ENCODE assay signal across 8 mouse cellular contexts in genomic region chr17:43012718-43013117, GRCm38 (mm10). TPM values are rescaled to one million over a fixed set of nuclear protein-coding genes. Genes with fewer than 3 reads are reported as not detected.
A peak's percentile ranks its signal among the peaks of the same experiment; 100 is the strongest.
DNase-seq lines count a peak whose midpoint lies in the region; ATAC-seq and TF ChIP-seq lines count a peak whose summit lies in the region.

No protein-coding gene starts in this region.

- H3K27ac ChIP-seq in kidney, postnatal 0 days, result no peak overlapping the region
- no peak overlapping the region for H3K27ac ChIP-seq in thymus, adult 2 months (ENCODE audit: control insufficient read depth, insufficient read depth, low read length)

- H3K9ac ChIP-seq in kidney, postnatal 0 days (ENCODE audit: low read depth, low read length), result no peak overlapping the region

- no peak overlapping the region for H3K4me2 ChIP-seq in kidney, postnatal 0 days (ENCODE audit: low read length)

- 19% methylated on average over 6 of the region's 6 CpGs for WGBS in kidney, postnatal 0 days
- 26% methylated on average over 6 of the region's 6 CpGs for WGBS in thymus, adult 2 months

- no peak overlapping the region for H3K4me3 ChIP-seq in kidney, postnatal 0 days (replicated peaks; ENCODE audit: low read depth, low read length)
- no peak overlapping the region for H3K4me3 ChIP-seq in thymus, adult 2 months (ENCODE audit: control insufficient read depth, insufficient read depth, low read length)

- H3K36me3 ChIP-seq in kidney, postnatal 0 days (ENCODE audit: insufficient read depth, low read length), result no peaks in the 10 kb centered on the region
- H3K36me3 ChIP-seq in thymus, adult 2 months (ENCODE audit: control insufficient read depth, insufficient read depth, low read length), result no peaks in the 10 kb centered on the region

- TF ChIP-seq POLR2A in thymus, adult 2 months (IDR thresholded peaks at IDR 0.05; ENCODE audit: control insufficient read depth, extremely low read depth, insufficient read depth, low read length, poor library complexity), result no peak

- DNase-seq in gastrocnemius, adult 18-20 months (ENCODE audit: low spot score), result peak; percentile 54
- no peak for DNase-seq in gastrocnemius, postnatal 25 days
- peak; percentile 66 for DNase-seq in urinary bladder, postnatal 14 days (ENCODE audit: low spot score)
- DNase-seq in urinary bladder, adult 2 months (ENCODE audit: low spot score), result no peak
- peak; percentile 83 for DNase-seq in embryo, embryonic 10 days (ENCODE audit: low spot score)
- peak; percentile 86 for DNase-seq in kidney, postnatal 0 days (ENCODE audit: low spot score)
- peak; percentile 54 for DNase-seq in thymus, adult 2 months

- ATAC-seq in kidney, postnatal 0 days (replicated peaks; ENCODE audit: low FRiP score, low read depth), result no peak
- 0 out of 2 replicates have a peak, but pooled peaks have one; percentile 13 for ATAC-seq in megakaryocyte, adult 5-6 weeks (ENCODE audit: poor library complexity, severe bottlenecking)

- H3K9me3 ChIP-seq in kidney, postnatal 0 days (replicated peaks; ENCODE audit: low read length), result no peaks in the 10 kb centered on the region

- H3K4me1 ChIP-seq in kidney, postnatal 0 days (replicated peaks; ENCODE audit: insufficient read depth, low read length), result no peaks in the 10 kb centered on the region
- H3K4me1 ChIP-seq in thymus, adult 2 months (replicated peaks; ENCODE audit: control insufficient read depth, insufficient read depth, low read length), result no peaks in the 10 kb centered on the region

- TF ChIP-seq CTCF in kidney, postnatal 0 days (IDR thresholded peaks at IDR 0.05; ENCODE audit: low read depth), result peak; percentile 93
- TF ChIP-seq CTCF in thymus, adult 2 months (IDR thresholded peaks at IDR 0.05; ENCODE audit: borderline replicate concordance, control insufficient read depth, extremely low read depth, insufficient read depth, low read length, poor library complexity), result peak; percentile 29; the same call in 1 of the 2 replicates

- no peaks in the 10 kb centered on the region for H3K27me3 ChIP-seq in kidney, postnatal 0 days (ENCODE audit: insufficient read depth, low read length)
- no peaks in the 10 kb centered on the region for H3K27me3 ChIP-seq in thymus, adult 2 months (ENCODE audit: control insufficient read depth, insufficient read depth, low read length)

RNA-seq across cellular contexts. Expression of gene Tnfrsf21, which starts 3.6 kb away (rescaled TPM):
- 10 to 100 TPM; 18.4 TPM for total RNA-seq in gastrocnemius, adult 18-20 months (2021)
- total RNA-seq in gastrocnemius, postnatal 25 days (2021), result 10 to 100 TPM; 17.9 to 23.1 TPM
- 62.3 and 64.4 TPM in 2 replicates for polyA plus RNA-seq in urinary bladder, adult 2 months (2012; rRNA removed)
- 52.6 and 53.7 TPM in 2 replicates for polyA plus RNA-seq in kidney, postnatal 0 days (2015; fragmentation: Nextera tagmentation; extraction: Ambion mirVana)
- 107 and 122 TPM in 2 replicates for total RNA-seq in megakaryocyte, adult 5-6 weeks (2015)
- 95.1 and 116 TPM in 2 replicates for total RNA-seq in megakaryocyte, adult 5-6 weeks (2017)
- 17.9 and 19.2 TPM in 2 replicates for polyA plus RNA-seq in thymus, adult 2 months (2012; rRNA removed)

Comparison
In these comparisons a context has a peak if more than half of its experiments do, and no peak if none do; other contexts are left out.
1. DNase-seq: peak in gastrocnemius, adult 18-20 months (single experiment), urinary bladder, postnatal 14 days (single experiment), embryo, embryonic 10 days (single experiment), kidney, postnatal 0 days (single experiment) and thymus, adult 2 months (single experiment); none in gastrocnemius, postnatal 25 days (single experiment) and urinary bladder, adult 2 months (single experiment).